Mouse (Mus musculus): ENCODE data around the gene Flt1.
"Not testable (repeated sequence)": the region's sequence is repeated elsewhere in the genome, so short reads cannot be mapped to it uniquely, and the experiment has no call there.

The Flt1 gene

GRCm38 (mm10) chr5:147557641-147558040 is 168.2 kb downstream of the Flt1 start:
- in situ Hi-C loops (cut with MboI; ENCODE audit: low sequenced_read_pairs), result not testable (repeated sequence)

- in situ Hi-C loops (cut with MboI; ENCODE audit: low sequenced_read_pairs), result no loop called here
Measured at GRCm38 (mm10) chr5:147551879-147552627, 173.8 kb downstream of the Flt1 start.

- in situ Hi-C loops (cut with MboI; ENCODE audit: low sequenced_read_pairs), result no loop called here
Measured at GRCm38 (mm10) chr5:147549016-147549755, 176.6 kb downstream of the Flt1 start.

- in situ Hi-C loops (cut with MboI; ENCODE audit: low sequenced_read_pairs), result no loop called here
Measured at GRCm38 (mm10) chr5:147545731-147546241, 180.0 kb downstream of the Flt1 start.

GRCm38 (mm10) chr5:147542291-147542690 is 183.5 kb downstream of the Flt1 start:
- in situ Hi-C loops (cut with MboI; ENCODE audit: low sequenced_read_pairs), result no loop called here

- in situ Hi-C loops (cut with MboI; ENCODE audit: low sequenced_read_pairs), result no loop called here
Measured at GRCm38 (mm10) chr5:147539815-147540214, 186.0 kb downstream of the Flt1 start.

- in situ Hi-C loops (cut with MboI; ENCODE audit: low sequenced_read_pairs), result no loop called here
Measured at GRCm38 (mm10) chr5:147539409-147539808, 186.4 kb downstream of the Flt1 start.

GRCm38 (mm10) chr5:147532031-147532430 is 193.8 kb downstream of the Flt1 start:
- in situ Hi-C loops (cut with MboI; ENCODE audit: low sequenced_read_pairs), result no loop called here

- in situ Hi-C loops (cut with MboI; ENCODE audit: low sequenced_read_pairs), result no loop called here
Measured at GRCm38 (mm10) chr5:147527788-147528187, 198.0 kb downstream of the Flt1 start.

GRCm38 (mm10) chr5:147527006-147527405 is 198.8 kb downstream of the Flt1 start:
- in situ Hi-C loops (cut with MboI; ENCODE audit: low sequenced_read_pairs), result no loop called here
